Mouse (Mus musculus) cortical plate, adult 2 months (tissue): ENCODE data around the gene Gsc2.

Experiments
- CTCF ChIP-seq: fragments of 200-500 bp; IDR thresholded peaks from 2 replicates; pipeline ENCODE4 v1.5.1; 2011; ENCODE audit warnings: mild to moderate bottlenecking, control low read depth, low read length; ENCODE audit not compliant: insufficient read depth; ENCODE audit errors: extremely low read depth
- POLR2A ChIP-seq: fragments of 200-500 bp; IDR thresholded peaks from 2 replicates; pipeline ENCODE4 v1.6.1; 2011; ENCODE audit warnings: mild to moderate bottlenecking, low read length, control low read depth; ENCODE audit not compliant: insufficient read depth; ENCODE audit errors: extremely low read depth

DNA sequence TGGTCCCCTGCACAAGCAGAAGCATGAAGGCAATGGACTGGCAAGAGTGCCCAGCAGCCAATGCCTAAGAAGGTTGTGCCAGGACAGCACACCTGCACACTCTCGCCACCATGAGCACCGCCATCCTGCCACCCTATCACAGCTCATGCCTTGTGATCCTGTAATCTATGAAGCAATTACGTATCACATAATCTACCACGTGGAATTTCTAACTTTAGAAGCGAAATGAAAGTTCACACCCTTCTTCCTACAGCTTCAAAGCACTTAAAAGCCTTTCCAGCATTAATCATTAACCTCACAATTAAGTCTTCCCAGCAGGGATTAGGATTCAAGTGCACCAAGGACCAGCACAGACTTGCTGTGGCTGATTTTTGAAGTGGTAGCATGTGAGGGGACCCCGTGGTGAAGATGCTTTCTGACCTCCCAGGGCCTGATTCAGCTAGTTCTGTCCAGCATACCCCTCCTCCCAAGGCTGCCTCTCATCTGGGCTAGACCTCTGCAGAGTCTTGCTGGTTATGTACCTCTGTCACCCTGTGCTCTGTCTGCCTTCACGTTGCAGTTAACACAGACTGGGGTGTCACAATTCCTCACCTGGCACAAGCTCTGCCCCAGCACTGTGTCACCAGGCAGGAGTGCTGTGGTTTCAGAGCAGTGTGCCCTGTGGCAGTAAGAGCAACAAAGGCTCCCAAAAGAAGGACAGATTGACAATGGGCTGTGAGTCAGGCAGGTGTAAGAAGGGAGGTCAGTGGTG, 30.4 kb upstream of the Gsc2 start:
- no peak for TF ChIP-seq CTCF
- no peak for TF ChIP-seq POLR2A
